Mouse (Mus musculus) lung, adult 2 months (tissue): Measurements from ENCODE around the gene Car5a.

Source experiments
- CTCF ChIP-seq: fragments of 200-500 bp; IDR thresholded peaks from 2 replicates; pipeline ENCODE4 v1.5.1; 2011; ENCODE audit warnings: mild to moderate bottlenecking, low read length, control low read depth; ENCODE audit not compliant: insufficient read depth
- POLR2A ChIP-seq: fragments of 200-500 bp; IDR thresholded peaks from 2 replicates; pipeline ENCODE4 v1.6.1; 2011; ENCODE audit warnings: low read depth, mild to moderate bottlenecking, control low read depth, low read length, borderline replicate concordance; ENCODE audit errors: extremely low read depth

- TF ChIP-seq CTCF (no peak), POLR2A (no peak)
Measured at GRCm38 (mm10) chr8:121968542-121968941, 23.8 kb upstream of the Car5a start.
